Mouse (Mus musculus) right cerebral cortex, postnatal 36 days (tissue): ENCODE measurements at regions not wholly inside any gene's neighbourhood (a gene's known extent, or its start where the extent isn't known, plus 50 kb on each side); places are given as distances from the start of the nearest gene placed in this dataset.

Source experiments
- DNase-seq, 2 experiments: peaks; one replicate each; pipeline ENCODE4 v3.0.0; 2022; ENCODE audit warnings: low spot score in 2 of 2, mixed read lengths in 1 of 2

DNA sequence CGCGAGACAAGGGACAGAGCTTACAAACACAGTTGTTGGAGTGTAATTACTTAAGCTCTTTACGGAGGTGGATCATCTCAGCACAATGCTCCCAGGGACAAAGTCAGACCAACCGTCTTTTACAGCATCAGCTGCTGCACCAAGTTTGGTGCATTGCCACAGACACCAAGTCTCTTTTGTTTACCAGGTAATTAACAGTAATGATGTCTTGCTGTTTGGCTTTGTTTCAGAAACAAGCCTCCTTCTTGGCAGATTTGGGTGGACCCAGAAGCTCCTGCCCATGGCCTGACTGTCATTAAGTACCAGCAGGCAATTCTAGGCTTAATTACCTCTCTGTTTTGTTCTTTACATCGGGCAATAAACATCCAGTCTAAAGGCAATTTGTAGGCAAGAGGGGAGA, 572.0 kb upstream of the Itga1 start:
- DNase-seq: no peak

DNA sequence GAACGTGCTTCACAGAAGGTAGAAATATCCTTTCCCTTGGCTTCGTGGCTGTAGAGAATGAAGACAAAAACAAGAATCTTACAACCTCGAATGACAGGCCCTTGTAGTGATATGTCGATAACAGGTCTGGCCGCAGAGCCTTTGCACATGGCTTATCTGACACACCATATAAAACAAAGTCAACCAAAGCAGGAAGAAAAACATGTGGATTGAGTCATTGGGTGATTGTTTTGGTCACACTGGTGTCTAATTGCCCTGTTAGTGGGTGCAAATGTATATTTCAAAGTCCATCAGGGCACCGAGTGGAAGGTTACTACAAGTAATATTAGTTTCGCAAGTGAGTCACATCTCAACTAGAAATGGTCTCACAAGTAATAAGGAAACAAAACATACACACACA, 569.9 kb upstream of the Itga1 start:
- DNase-seq: no peak

DNA sequence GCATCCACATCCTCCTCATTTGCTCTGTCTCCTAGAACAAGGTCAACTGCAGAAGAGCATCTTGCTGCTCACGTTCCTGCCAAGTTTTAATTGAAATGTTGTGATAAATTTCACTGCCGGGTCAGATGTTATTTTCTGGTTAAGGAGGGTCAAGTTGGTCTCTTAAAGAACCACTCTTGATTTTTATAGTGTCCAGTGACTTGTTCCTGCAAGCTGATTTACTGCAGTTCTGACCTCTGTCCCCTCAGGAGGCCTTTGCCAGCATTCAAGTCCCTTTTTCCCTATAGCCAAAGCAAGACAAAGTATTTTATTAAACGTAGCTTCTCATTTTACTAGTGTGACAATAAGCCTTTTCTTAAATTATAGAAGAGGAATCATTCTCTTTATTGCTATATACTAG, 567.8 kb upstream of the Itga1 start:
- DNase-seq: no peak

DNA sequence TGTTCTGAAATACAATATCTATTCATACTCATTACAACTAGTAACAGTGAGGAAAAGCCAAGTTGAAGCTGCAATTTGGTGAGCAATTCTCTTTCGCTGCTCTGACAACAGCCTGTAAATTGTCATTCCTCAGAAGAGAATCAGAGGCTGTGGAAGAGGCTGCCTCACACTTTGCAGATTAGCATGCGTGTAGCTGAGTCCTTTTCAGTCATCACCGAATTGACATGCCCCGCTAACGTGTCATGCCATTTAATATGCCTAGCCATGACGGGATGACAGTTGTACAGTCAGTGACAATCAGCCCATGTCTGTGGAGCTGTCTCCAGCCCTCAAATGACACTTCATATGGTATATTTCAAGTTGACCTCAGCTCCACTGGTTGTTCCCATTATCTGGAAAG, 553.4 kb upstream of the Itga1 start:
- DNase-seq: no peak

DNA sequence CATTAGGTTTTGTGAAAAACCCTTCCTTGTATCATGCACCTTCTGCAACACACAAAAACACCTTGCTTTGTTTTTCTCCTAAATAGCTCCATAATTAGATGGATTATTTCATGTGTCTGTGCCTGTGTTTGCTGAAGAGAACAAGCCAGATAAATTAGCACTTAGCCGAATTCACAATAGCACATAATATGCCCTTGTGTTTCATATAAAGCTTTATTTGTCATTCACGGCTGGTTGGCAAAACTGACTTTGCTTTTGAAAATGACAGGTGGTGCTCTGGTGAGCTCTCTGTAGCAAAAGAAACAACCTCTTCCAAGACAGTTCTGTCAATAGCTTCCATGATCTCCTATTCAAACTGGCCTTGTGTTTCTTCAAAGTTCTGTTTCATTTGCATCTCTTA, 551.2 kb upstream of the Itga1 start:
- DNase-seq: no peak

DNA sequence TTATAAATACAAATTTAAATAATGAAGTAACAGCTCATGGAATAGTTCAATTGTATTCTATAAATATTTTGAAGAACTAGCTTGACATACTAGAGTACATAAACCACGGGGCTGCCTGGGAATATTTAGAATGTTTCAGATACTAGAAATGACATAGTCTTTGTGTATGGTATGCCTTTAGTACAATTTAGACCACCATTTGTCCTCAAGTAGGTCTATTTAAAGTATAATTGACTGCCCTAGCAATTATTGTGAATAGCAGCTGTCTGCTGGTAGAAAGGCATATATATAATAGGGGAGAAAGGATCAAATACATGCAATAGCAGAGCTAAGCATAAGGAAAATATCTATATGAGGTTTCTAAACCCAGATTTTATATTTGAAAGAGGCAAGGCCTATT, 550.6 kb upstream of the Itga1 start:
- no peak for DNase-seq

DNA sequence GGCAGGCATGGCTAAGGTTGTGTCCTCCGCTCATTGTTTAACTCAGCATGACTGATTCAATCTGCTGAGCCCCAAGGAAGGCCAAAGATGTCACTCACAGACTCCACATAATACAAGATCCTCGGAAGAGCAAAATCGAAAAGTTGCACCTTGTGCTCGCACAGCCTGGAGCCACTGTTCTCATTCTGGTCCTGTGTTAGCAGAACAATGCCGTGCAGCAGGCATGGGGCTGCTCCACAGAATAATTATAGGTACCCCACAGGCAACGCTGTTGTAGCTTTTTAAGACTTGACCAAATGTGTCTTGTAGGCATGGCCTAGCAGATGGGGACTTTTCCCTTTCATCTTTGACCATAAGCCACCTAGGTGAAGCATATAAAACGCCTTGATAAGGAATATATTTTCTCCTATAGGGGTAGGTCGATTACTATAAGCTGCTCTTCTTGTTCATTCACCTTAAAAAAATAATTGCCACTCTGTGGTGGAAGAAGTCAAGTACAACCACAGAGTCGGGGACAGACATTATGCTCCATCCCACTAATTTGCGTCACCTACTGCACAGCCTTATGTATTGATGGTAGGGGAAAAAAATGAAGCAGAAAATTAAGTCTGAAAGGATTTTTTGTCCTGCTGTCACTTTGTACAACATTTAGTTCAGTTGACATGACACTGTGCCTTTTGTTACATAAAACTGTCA, 529.8 kb upstream of the Itga1 start:
- DNase-seq: no peak

DNA sequence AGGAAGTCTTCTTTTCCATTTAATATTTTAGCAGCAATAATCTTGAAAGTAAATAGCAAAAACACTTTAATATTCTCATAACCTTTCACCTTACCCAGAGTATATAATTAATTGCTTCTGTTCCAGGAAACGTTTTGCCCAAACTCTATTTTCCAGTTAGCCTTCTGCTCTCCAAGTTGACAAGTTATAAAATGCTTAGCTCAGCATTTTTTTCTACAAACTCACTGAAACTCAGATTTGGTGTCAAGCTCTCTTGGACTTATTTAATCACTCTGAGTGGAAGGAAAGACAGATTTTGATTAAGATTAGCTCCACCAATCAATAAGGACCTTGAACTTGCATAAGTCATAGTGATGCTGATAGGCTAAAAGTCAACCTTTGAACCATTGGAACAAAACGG, 528.8 kb upstream of the Itga1 start:
- DNase-seq: no peak

DNA sequence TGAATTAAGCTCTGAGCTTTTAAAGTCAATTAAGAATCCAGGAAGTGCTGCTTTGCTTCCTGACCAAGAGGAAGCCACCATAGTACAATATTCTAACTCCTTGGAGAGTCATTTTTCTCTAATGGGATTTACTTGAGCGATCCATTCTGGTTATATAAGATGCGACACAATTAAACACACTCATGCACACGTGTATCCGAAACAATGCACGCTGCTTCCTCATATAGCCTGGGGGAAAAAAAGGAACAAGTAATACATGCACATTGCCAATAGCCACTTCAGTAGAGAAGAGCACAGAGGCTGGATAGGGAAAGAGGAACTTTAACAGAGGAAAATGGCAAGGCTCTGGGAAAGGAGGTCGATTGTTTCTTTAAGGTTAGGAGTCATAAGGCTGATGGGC, 511.4 kb upstream of the Itga1 start:
- no peak for DNase-seq

DNA sequence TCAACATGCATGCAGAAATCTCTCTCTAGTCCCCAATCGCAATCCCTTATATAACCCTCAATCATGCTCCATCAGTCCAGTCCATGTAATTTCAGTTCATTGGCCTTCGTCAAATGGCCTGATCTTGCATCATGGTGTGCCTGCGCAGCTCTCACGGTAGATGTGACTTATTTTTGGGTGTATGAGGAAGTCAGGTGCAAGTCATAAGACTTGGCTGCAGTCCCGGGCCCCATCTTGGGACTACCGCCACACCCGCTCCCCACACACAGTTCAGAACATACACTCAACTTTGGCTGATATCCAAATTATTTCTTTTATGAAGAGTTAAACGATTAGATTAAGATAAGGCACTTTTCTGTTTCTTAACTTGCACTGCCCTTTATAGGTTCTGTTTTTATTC, 504.7 kb upstream of the Itga1 start:
- DNase-seq: no peak

DNA sequence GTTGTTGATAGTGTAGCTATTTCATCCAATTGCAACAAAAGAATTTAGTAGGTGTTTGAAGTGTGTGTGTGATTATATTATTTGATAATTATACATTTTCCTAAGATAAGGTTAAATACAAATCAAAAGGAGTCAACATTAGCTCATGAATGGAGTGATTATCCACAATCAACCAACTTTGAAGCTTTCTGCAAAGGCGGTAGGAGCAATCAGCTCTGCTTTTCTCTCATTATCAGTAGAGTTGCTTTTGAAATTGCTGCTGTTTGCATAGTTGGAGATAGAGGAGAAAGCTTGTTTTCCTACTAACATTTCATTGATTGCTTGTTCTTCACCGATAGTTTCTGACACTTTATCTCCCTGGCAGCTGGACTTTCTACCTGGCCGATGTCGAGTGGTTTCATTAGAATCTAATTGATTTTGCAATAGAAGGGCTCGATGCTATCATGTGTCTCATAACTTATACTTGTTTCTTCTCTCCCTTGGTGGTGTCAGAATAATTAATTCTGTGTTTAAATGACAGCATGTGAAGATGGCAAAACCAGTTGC, 493.4 kb upstream of the Itga1 start:
- no peak for DNase-seq

DNA sequence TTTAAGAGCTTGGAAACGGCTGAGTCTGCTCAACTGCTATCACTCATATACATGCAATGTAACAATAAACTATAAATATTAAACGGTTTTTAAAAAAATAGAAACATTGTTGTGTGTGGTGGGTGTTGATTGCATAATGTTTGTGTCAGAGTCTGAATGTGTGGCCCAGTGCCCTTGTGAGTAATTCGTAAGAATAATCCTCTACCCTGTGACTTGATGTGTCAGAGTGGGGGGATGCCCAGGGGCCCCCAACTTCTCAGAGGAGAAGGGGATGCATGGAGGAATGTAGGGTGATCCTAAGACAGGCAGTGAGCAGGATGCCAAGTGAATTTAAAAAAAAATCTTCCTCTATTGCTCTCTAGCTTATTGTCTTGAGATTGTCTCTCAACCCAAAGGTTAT, 474.2 kb upstream of the Itga1 start:
- DNase-seq: no peak

DNA sequence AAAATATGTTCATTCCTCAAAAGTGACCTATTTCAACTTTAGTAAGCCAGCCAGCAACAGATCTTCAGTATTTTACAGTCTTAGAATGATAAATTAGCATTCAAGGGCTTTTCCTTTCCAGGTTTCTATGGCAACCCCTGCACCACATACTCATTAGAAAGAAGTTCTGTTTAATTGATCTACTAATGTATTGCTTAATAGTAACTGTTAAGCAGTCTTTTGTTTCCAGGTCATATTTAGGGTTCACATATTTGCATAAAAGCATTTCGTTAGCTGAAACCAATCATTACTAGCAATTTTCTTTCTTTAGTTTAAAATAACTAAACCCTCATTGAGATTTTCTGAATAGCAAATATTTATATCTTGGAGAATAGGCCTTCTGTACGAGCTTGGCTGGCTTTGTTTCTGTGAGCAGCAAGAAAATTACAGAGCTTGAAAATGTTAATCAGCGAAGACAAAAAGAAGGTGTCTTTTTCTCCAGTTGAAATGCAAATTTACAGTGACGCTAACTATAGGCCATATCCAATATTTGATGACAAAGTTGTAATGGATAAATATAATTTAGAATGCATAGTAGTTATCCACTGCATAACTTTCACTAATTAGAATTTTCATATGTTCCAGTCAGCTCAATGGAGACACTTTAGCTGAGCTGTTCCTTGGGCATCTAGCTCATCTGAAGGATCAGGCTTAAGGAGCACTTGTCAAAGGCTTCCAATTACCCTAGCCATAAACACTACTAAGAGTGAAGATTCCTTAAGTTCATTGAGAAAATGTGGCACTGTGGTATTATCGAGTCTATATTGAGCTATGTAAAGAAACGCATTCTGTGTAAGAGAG, 473.5 kb upstream of the Itga1 start:
- no peak for DNase-seq

DNA sequence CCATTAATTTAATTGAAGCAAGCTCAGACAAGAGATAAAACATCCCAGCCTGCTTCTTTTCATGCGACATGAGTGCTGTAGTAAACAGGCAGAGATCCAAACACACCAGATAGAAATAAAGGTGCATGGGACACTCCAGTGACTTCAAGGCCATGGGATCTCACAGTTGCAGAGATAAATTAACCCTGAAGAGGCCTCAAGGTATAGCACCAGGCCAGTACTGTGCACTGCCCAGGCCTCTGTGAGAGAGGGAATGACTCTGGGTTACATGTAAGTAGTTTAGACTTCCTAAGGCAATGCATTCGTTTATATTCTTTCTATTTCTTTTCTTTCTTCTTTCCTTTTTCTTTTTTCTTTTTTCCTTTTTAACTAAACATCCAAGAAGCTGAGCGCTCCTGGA, 439.4 kb upstream of the Itga1 start:
- DNase-seq: no peak

DNA sequence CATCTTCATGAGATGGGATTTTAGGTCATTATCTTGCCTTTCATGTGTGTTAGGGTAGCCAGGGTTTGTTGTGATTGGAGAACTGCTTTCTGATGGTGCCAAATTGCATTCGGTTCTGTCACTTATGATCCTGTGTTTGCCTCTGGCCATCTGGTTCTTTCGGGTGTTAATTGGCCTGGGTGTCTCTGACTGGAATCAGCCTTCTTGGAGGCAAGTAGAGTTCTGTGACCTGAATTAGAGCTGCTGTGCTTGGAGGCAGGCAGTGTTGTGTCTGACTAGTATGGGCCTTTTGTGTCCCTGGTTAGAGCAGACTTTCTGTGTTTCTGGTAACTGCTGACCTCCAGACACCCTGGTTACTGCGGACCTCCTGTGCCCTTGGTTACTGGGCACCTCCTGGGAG, 434.1 kb upstream of the Itga1 start:
- no peak for DNase-seq

DNA sequence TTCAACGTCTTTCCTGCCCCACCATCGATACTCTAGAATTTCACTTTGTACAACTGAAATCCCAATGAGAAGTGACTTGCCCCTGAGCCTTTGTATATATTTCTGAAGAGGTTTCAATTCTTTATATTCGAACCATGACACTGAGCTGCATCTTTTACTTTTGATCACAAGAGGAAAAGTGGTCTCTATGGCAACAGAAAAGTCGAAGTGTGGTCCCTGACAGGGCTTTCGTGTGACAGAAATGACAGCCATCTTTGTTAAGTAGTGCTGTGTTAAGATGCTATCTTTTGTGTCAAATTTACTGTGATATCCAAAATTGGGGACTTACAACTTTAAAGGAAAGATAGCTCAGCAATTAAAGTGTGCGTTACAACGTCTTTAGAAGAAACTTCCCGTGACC, 412.1 kb upstream of the Itga1 start:
- no peak for DNase-seq

DNA sequence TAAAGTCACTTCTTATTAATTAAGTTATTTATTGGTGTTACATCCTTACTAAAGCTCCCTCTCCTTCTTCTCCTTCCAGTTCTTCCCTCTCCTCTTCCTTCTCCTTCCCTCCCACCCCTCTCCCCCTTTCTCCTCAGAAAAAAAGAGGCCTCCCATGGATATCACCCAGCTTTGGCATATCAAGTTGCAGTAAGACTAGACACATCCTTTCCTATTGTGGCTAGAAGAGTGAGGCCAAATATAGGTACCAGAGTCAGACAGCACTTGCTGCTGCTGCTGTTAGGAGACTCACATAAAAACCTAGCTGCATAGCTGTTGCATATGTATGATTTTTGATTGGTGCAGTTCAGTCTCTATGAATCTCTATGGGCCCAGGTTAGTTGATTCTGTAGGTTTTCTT, 410.4 kb upstream of the Itga1 start:
- no peak for DNase-seq

DNA sequence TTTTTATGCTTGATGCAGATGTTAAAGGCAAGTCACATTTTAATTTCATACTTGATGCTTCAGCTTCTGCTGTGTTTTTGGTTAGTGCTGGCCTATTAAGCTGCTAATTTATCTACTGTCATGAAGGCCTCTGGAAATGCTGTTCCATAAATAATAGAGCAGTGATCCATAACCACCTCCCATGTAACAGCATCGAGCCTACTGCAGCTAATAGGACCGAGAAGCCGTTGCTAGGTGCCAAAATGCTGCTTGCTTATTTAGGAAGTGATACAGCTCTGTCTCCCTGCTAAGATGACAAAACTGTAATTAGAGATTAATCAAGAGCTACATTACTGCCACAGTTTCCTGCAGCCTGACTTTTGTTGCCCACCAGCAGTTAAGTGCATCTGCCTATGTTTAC, 406.9 kb upstream of the Itga1 start:
- no peak for DNase-seq

DNA sequence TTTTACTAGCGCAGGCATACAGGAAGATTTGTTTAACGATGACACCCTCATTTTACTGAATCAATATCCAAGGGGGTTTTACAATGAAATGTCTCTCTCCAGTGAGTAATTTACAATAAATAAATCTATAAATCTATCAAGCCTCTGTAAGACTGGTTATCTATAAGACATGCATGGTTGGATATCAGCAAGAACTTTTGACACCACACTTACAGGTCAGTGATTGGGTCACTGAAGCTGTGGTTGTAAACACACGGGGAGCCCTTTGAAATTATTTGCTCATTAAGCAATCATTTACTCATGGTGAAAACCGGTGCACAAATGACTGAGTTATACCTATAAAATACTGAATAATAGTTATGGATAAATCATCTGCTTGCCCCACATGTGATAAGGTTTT, 392.6 kb upstream of the Itga1 start:
- no peak for DNase-seq

DNA sequence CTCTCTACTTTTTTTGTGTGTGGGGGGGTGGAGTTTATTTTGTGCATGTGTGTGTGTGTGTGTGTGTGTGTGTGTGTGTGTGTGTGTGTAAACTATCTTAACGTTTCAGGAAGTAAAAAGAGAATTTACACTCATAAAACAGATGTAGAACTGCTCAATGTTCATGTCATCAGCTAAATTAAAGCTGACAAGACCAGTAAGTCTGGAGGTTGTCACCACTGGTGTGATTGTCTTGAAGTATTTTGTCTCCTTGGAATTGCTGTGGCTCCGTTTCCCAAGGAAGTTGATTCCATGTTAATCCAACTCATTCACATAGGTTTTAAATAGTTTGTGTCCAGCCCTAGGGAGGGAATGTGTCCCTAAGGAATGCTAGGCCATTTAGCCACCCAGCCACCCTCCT, 374.1 kb upstream of the Itga1 start:
- DNase-seq: no peak

DNA sequence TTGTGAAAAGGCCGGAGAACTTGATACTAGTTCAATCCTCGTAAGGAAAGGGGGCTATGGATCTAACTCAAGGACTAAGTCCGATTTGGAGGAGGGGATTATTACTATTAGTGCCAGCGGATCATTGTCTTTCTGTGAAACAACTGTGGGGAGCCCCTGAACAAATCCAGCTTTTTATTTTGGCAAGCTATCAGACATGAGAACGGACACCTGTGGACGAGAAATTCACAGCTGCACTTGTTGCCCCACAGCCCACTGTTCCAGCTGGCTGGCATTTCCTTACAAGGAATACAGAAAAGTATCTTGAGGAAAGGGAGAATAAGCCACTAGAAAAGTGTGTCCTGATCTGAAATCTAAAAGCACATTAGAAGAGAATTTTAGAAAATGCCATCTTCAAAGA, 363.9 kb upstream of the Itga1 start:
- DNase-seq: no peak

DNA sequence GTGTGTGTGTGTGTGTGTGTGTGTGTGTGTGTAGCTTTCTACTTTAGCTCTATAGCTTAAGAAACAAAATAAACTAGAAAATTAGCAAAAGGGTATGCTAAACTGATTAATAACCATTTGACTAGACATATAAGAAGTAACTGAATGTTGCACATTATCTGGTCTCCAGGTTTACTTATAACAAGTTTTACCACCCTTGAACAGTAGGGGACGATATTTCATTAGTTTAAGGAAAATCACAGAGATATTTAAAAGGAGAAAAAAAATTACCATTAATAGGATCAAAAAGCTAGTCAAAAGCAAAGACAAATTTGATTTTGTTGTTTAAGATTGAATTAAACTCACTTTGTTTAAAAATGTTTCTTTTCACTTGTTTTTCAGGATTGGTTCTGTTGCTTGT, 349.5 kb upstream of the Itga1 start:
- DNase-seq: no peak
